Mouse (Mus musculus) left cerebral cortex, postnatal 10 days (tissue): Measurements from ENCODE around the gene Olfr887. TPM values are rescaled to one million over a fixed set of nuclear protein-coding genes. Genes with fewer than 3 reads are reported as not detected.

Experiments
- DNase-seq, 2 experiments: peaks; one replicate each; pipeline ENCODE4 v3.0.0; 2021 to 2022; ENCODE audit warnings: low spot score in 2 of 2, mixed read lengths in 1 of 2; ENCODE audit errors: extremely low spot score in 1 of 2
- intact Hi-C: fragments of 180-260 bp; cut with DNase I; formaldehyde crosslinking; loops from one replicate; pipeline ENCODE4 v1.15.1; 2025
- total RNA-seq, 2 experiments: library from RNA; stranded (reverse); gene quantifications; 2 replicates each; pipeline ENCODE4 v1.2.3; 2021

Olfr887 gene
- under 1 TPM in 1 of 2 experiments, not detected in 1; 0.06 TPM for total RNA-seq

- intact Hi-C loops = no loop called here
- DNase-seq = no peak
Observed at GRCm38 (mm10) chr9:38083772-38084171, at the start of gene Olfr887. Gene Olfr887 (plus strand): TSS chr9:38084072.

GRCm38 (mm10) chr9:38046255-38046654, 37.6 kb upstream of the Olfr887 start, which contains the start of gene Olfr884:
Gene Olfr884 (plus strand): TSS chr9:38046555.
- intact Hi-C loops = no loop called here
- no peak for DNase-seq

GRCm38 (mm10) chr9:38061022-38061421, 22.9 kb upstream of the Olfr887 start, which contains the start of gene Olfr885:
Gene Olfr885 (plus strand): TSS chr9:38061322.
- intact Hi-C loops = no loop called here
- DNase-seq = no peak

GRCm38 (mm10) chr9:38107828-38108227, 24.0 kb downstream of the Olfr887 start, which contains the start of gene Olfr888:
Gene Olfr888 (plus strand): TSS chr9:38108128.
- intact Hi-C loops = no loop called here
- DNase-seq = no peak

GRCm38 (mm10) chr9:38114898-38115297, 31.0 kb downstream of the Olfr887 start, which contains the start of gene Olfr889:
Gene Olfr889 (plus strand): TSS chr9:38115198.
- no peak for DNase-seq
- intact Hi-C loops = no loop called here

Other genes starting within 250 kb of the Olfr887 start
- not detected for gene Olfr877, start 229.8 kb upstream of the Olfr887 start, total RNA-seq
- under 1 TPM in 1 of 2 experiments, not detected in 1; 0.06 TPM for gene Olfr145, start 187.3 kb upstream of the Olfr887 start, total RNA-seq
- not detected for gene Olfr878, start 166.2 kb upstream of the Olfr887 start, total RNA-seq
- gene Olfr881, start 92.2 kb upstream of the Olfr887 start, total RNA-seq = not detected
- not detected for gene Olfr883, start 58.3 kb upstream of the Olfr887 start, total RNA-seq
- not detected for gene Olfr884, start 37.5 kb upstream of the Olfr887 start, total RNA-seq
- gene Olfr885, start 22.8 kb upstream of the Olfr887 start, total RNA-seq = not detected
- gene Olfr888, start 24.1 kb downstream of the Olfr887 start, total RNA-seq = not detected
- gene Olfr889, start 31.1 kb downstream of the Olfr887 start, total RNA-seq = not detected
- gene Olfr890, start 58.4 kb downstream of the Olfr887 start, total RNA-seq = not detected
- gene Olfr891, start 96.7 kb downstream of the Olfr887 start, total RNA-seq = not detected
- gene Olfr893, start 124.3 kb downstream of the Olfr887 start, total RNA-seq = not detected
- gene Olfr894, start 134.0 kb downstream of the Olfr887 start, total RNA-seq = not detected
- gene Olfr143, start 168.7 kb downstream of the Olfr887 start, total RNA-seq = not detected
- gene Olfr895, start 183.8 kb downstream of the Olfr887 start, total RNA-seq = not detected
- not detected for gene Olfr896-ps1, start 207.0 kb downstream of the Olfr887 start, total RNA-seq
- not detected for gene Olfr25, start 245.0 kb downstream of the Olfr887 start, total RNA-seq